Mouse (Mus musculus) brown adipose tissue, adult 24 weeks (tissue): ENCODE data around the gene Ctsa. TPM values are rescaled to one million over a fixed set of nuclear protein-coding genes. Genes with fewer than 3 reads are reported as not detected.
"Not testable (repeated sequence)": the region's sequence is repeated elsewhere in the genome, so short reads cannot be mapped to it uniquely, and the experiment has no call there.

Source experiments
- H3K27ac ChIP-seq: fragments of 200-500 bp; replicated peaks from 2 replicates; pipeline ENCODE4 v1.5.1; 2012; ENCODE audit warnings: low read depth, mild to moderate bottlenecking, low read length
- H3K4me1 ChIP-seq: fragments of 200-500 bp; 2 replicates; pipeline ENCODE4 v1.6.1; 2012; ENCODE audit warnings: low read length, mixed read lengths; ENCODE audit not compliant: control insufficient read depth, insufficient read depth, insufficient read length
- H3K4me3 ChIP-seq: fragments of 200-500 bp; 2 replicates; pipeline ENCODE4 v1.5.1; 2012; ENCODE audit warnings: low read depth, mild to moderate bottlenecking, low read length, moderate library complexity; ENCODE audit not compliant: insufficient read depth
- polyA plus RNA-seq: library from polyadenylated mRNA; stranded (reverse); fragments of >200 nt; gene quantifications from 2 replicates; pipeline ENCODE4 v1.2.4, GENCODE M21; 2012; ENCODE audit not compliant: missing spikeins, insufficient read depth, insufficient read length

Ctsa gene
- polyA plus RNA-seq, 1 experiment, result 44.9 TPM

DNA sequence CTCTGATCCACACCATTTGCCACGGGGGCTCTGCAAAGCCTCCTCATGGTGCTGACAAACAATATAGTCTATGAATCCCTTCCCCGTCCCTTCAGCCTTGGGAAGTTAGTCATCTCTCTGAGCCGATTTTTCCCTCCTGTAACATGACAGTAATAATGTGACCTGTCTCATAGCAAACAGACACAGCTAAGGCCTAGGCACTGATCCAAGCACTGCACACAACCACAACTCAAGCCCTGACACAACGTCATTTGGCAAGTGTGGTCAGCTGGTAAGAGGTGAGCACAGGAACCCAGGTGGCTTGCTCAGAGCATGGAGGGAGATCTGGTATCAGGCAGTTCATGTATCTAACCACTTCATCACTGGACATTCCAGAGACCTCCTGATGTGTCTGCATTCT is 36.8 kb upstream of the Ctsa start:
- Histone ChIP-seq H3K4me3 (no peak overlapping the region), H3K4me1 (peaks cover 5% of the 10 kb centered on the region), H3K27ac (no peak overlapping the region)

DNA sequence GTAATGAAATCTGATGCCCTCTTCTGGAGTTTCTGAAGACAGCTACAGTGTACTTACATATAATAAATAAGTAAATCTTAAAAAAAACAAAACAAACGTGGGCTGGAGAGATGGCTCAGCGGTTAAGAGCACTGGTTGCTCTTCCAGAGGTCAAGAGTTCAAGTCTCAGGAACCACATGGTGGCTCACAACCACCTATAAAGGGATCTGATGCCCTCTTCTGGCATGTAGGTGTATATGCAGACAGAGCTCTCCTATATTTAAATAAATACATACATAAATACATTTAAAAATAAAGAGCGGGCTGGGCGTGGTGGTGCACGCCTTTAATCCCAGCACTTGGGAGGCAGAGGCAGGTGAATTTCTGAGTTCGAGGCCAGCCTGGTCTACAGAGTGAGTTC is 34.1 kb upstream of the Ctsa start:
- H3K4me1 ChIP-seq, H3K4me3 ChIP-seq, H3K27ac ChIP-seq: not testable (repeated sequence)

DNA sequence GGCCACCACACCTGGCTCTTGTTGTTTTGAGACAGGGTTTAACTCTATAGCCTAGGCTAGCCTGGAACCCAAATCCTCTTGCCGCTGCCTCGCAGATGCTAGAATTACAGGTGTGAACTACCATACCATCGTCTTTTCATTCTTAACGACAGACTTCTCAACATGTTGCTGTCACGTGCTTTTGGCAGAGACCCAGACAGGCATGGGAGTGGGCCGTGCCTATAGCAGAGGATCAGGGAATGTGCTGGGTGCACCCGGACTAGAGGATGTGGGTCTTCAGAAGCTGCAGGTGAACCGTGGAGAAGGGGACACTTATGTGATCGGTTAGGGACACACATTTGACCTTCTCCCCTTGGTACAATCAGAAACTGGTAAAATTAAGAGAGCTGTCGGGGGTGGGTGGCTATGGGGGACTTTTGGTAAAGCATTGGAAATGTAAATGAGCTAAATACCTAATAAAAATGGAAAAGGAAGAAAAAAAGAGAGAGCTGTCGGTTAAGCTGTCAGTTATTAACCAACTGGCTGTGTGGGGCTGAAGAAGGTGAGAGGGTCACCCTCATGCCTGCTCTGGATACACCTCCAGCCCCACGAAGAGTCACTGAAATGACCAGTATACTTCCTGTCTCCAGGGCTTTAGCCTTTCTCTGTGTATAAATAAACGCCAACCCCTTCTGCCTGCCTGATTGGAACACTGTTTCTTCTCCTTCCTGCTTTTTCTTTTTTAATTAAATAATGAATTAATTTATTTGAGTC is 32.2 kb upstream of the Ctsa start:
- no peak overlapping the region for H3K27ac ChIP-seq
- H3K4me3 ChIP-seq, result no peak overlapping the region
- H3K4me1 ChIP-seq, result peaks cover 4% of the 10 kb centered on the region

DNA sequence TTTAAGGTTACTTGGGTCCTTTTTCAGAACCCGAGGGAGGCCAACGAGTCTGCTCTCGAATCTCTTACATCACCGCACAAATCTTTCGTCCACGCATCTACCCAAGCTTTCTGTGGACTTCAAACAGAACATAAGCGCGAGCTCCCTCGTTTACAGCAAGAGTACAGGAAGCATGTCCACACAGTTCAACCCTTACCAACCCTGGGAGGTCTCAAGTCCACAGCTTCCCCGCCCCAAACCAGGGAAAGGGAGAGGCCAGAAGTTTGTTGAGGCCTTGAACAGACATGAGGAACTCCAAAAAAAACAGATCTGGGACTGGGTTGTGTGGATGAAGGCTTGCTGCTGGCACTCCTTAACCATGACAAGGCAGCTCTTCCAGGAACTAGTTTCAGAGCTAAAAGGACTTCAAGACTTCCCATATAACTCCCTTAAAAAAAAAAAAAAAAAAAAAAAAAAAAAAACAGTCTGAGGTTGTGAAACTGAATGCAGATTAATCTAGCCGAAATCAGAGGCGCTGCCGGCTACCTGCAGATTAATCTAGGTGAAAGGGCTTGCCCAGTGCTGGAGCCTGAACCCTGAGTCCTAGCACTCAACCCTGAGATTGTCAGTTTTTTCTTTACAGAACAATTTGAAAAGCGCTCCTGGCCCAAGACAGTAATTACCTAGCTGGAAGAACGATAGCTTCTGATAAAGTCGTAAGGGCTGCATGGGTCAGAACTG is 29.3 kb upstream of the Ctsa start:
- no peak overlapping the region for H3K27ac ChIP-seq
- H3K4me1 ChIP-seq, result peaks cover 4% of the 10 kb centered on the region
- peak overlapping the region; percentile 28 for H3K4me3 ChIP-seq

DNA sequence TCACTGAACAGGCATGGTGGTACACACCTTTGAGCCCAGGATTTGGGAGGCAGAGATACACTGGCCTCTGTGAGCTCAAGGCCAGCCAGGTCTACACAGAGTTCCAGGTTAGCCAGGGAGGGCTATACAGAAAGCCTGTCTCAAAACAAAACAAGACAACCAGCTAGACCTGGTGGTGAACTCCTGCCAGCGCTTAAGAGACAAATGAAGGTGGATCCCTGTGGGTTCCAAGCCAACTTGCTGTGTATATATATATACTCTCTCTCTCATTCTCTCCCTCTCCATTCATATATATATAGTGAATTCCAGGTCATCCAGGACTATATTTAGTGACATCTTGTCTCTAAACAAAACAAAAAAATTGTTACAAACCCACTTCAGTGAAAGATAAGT is 28.8 kb upstream of the Ctsa start:
- peaks cover 4% of the 10 kb centered on the region for H3K4me1 ChIP-seq
- H3K4me3 ChIP-seq, result peak overlapping the region; percentile 84
- H3K27ac ChIP-seq, result no peak overlapping the region

DNA sequence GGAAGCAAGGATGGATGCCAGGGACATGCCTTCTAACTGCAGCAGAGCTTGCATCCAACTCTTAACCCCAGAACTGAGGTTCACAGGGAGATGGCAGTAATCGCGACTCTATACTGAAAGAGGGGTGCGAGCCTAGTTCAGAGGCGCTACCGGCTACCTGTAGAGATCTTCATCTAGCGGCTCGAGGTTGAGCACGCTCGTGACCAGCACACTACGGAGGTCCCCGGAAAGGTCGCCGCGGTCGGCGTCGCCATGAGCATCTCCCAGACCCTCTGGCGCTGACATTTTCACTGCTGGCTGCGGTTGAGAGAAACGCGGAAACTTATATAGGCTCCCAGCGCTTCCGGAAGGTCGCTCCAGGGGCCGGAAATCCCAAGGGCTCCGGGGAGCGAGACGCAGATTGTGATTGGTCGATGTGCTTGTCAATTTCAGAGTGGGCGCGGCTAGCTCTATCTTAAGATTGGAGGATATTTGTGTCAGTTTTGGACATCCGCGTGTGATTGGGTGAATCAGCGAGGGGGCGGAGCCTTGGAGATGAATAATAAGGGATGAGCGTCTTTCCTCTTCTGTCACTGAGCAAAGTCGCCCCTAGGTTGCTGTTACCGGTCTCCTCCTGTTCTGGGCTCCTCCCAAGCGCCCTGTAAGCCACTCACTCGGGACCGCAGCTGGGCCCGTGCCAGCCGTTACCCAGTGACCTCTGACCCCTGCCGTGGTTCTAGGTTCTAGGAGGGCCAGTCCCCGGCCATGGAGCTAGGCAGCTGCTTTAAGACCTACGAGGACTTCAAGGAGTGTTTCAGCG is 27.9 kb upstream of the Ctsa start, which contains the start of the genes Acot8 and Zswim3:
TSS of gene Acot8 (minus strand) at position 350 of the 799 bp plus-strand sequence.
TSS of gene Zswim3 (plus strand) at position 566 of the 799 bp plus-strand sequence.
- peak within 1 kb of the TSS; percentile 75 for H3K27ac ChIP-seq
- peak within 1 kb of the TSS; percentile 84 for H3K4me3 ChIP-seq
- peaks cover 4% of the 10 kb centered on the region for H3K4me1 ChIP-seq

DNA sequence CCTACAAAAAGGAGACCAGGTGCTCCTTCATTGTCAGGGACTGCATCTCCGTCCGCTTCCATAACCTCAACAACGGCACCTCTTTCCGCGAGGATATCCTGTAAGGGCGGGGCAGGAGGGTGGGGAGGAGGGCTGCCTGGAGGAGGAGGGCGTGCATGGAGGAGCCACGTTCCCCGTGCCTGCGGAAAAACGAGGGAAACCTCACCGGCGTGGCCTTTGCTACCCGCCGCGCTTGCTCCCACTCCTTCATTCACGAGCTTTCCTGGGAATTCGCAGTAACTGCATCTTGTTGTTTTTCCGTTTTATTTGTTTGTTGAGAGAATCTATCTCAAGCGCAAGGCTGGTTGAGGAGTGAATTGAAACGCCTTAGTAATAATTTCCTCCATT is 27.3 kb upstream of the Ctsa start:
- peaks cover 4% of the 10 kb centered on the region for H3K4me1 ChIP-seq
- peak overlapping the region; percentile 75 for H3K27ac ChIP-seq
- H3K4me3 ChIP-seq, result peak overlapping the region; percentile 84

DNA sequence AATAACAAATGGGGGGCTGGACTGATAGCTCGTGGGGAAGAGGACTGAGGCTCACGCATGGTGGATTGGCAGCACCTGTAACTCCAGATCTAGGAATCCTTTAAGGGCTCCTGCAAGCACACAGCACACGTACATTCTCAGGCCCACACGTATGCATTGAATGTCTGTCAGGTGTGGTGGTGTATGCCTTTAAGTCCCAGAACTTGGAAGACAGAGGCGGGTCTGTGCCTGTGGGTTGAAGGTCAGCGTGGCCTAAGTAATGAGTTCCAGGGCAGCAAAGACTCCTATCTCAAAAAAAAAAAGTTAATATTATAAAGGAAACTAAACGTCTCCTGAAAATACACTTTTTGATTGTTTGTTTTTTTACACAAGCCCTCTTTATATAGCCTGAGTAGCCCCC is 26.1 kb upstream of the Ctsa start:
- Histone ChIP-seq H3K4me1 (peaks cover 4% of the 10 kb centered on the region), H3K4me3 (peak overlapping the region; percentile 29), H3K27ac (peak overlapping the region; percentile 23)

DNA sequence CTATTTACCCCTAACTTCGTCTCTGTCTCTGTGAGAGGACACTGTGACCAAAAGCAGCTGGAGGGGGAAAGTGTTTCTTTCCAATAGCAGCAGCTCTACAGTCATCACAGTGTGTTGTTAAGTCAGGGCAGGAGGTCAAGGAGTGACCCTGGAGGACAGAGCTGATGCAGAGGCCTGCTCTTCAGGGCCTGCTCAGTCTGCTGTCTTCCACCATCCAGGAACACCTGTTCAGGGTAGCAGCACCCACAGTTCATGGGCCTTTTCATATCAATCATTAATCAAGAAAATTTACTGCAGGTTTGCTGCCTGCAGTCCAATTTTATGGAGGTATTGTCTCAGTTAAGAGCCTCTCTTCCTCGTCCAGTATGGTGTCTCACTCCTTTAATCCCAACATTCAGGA is 19.1 kb upstream of the Ctsa start:
- H3K4me3 ChIP-seq, result no peak overlapping the region
- H3K27ac ChIP-seq, result no peak overlapping the region
- no peaks in the 10 kb centered on the region for H3K4me1 ChIP-seq

DNA sequence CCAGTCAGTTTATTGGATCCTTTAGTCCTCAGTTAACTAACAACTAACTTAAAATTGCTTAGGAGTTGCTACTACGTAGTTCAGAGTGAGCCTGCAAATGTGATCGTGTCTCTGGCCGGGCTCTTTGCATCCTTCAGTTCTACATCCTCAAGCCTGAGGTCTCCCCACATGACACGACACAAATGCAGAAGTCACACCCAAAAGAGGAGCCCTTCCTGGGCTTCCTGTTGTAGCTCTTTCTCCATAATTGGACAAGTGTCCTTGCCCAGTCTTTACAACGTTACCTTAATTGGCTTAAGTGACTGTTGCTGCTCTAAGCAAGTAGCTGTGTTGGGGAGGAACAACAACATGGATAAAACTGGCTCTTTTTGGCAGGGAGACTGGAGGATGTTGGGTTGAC is 17.3 kb upstream of the Ctsa start:
- H3K4me1 ChIP-seq, result no peaks in the 10 kb centered on the region
- no peak overlapping the region for H3K27ac ChIP-seq

DNA sequence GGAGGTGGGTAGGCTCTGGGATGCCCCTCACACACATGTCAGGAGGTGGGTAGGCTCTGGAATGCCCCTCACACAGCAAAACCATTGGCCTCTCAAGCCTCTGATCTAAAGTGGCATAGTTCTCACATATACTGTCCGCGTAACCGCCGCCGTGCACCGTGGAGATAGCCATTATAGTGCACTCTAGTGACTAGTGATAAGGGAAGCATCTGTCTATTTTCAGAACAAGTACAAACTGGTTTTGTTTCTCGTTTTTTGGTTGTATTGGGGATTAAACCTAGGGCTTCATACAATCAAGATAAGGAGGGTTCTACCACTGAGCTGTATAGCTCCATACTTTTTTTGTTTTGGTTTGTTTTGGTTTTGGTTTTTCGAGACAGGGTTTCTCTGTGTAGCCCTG is 16.9 kb upstream of the Ctsa start:
- Histone ChIP-seq H3K4me3 (no peak overlapping the region), H3K4me1 (no peaks in the 10 kb centered on the region), H3K27ac (no peak overlapping the region)

More for the DNA sequence above, 17.3 kb upstream of the Ctsa start:
- H3K4me3 ChIP-seq, result no peak overlapping the region

DNA sequence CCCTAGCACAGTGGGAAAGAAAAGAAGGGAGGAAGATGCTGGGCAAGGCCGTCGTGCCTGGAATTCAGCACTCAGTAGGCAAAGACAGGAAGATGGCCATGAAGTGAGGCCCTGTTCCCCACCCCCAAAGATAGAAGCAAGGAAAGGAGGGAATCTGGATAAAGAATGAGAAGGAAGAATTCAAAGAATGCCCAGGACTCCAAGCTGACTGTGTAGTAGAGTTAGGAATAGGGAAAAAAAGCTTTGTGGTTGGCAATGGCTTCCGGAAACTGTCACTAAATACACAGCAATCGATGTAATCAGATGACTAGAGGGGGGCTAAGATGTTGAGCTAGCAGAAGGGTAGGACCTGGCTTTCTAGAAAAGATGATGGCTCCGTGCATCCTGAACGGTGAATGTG is 15.5 kb upstream of the Ctsa start:
- Histone ChIP-seq H3K27ac (no peak overlapping the region), H3K4me3 (no peak overlapping the region), H3K4me1 (no peaks in the 10 kb centered on the region)

DNA sequence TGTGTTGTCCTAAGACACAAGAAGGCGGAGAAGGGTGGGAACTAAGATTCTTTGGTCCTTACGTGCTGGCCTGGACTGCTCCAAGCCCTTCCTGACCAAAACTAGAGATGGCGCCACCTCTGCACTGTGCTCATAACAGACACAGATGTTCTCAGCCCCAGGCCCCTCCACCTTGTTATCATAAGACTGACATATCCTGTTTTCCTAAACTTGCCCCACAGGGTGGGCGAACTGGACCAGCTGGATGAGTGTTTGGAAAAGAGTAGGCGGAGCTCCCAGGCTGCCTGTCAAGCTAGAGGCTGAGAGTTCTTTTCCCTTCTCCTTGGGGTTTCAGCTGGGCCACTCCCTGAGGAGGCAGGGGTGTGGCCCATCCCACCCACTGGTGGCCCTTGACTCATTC is 15.0 kb upstream of the Ctsa start:
- no peak overlapping the region for H3K4me3 ChIP-seq
- H3K27ac ChIP-seq, result no peak overlapping the region
- no peaks in the 10 kb centered on the region for H3K4me1 ChIP-seq

DNA sequence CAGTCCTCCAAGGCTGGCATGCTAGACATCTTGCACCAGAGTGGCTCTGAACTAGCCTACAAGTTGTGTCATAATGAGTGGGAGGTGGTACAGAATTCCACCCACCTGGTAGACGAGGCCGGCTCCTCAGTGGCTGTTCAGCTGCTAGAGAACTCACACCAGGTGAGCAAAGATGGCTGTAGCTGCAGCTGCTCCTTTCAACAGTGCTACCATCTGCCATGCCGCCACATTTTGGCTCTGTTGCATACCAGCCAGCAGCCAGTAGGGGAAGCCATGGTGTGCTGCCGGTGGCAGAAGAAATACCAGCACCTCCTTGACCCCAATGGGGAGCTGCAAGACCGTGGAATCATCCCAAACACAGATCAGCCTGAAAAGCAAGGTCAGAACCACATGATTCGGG is 11.6 kb upstream of the Ctsa start:
- H3K4me3 ChIP-seq, result no peak overlapping the region
- H3K4me1 ChIP-seq, result no peaks in the 10 kb centered on the region
- H3K27ac ChIP-seq, result no peak overlapping the region

DNA sequence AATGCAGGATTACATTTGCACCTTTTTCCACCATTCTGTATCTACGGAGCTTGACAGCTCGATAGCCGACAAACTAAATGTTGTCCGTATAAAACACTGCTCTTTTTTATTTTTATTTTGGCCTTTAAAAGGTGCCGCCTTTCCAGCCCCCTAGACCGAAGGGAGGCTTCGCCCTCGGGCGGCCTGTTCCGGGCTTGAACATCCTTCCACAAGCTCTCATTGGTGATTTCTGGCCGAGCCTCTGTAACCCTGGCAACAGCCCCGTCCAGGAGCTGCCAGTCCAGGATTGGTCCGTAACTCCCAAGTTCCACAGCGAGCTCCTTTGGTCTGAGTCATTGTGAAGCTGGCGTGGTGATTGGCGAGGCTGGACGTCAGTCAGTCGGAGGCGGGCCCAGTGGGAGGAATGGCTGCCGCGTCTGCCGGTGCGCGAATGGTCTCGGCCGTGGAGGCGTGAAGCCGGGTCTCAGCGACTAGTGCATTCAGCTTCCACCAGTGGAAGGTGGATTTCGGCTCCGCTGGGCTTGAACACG is 10.0 kb upstream of the Ctsa start, which contains the start of gene Zswim1:
TSS of gene Zswim1 (plus strand) at position 51 of the 530 bp plus-strand sequence.
- peak within 1 kb of the TSS; percentile 62 for H3K27ac ChIP-seq
- H3K4me1 ChIP-seq, result no peaks in the 10 kb centered on the region
- H3K4me3 ChIP-seq, result peak within 1 kb of the TSS; percentile 79
